Mouse (Mus musculus) heart, embryonic 13.5 days (tissue): ENCODE results near the gene Ptger3. TPM values are rescaled to one million over a fixed set of nuclear protein-coding genes. Genes with fewer than 3 reads are reported as not detected.
A peak's percentile ranks its signal among the peaks of the same experiment; 100 is the strongest.

ENCODE experiments used
- ATAC-seq: fragments of 200-750 bp; cut with Nextera tagmentation; 2 replicates; pipeline ENCODE4 v1.8.0; 2017; ENCODE audit warnings: moderate TSS enrichment; ENCODE audit not compliant: insufficient number of reproducible peaks, low FRiP score, low TSS enrichment; ENCODE audit errors: extremely low read depth
- H3K27ac ChIP-seq: fragments of 300-500 bp; sonication (generic); replicated peaks from 2 replicates; pipeline ENCODE4 v1.5.1; 2015; ENCODE audit warnings: moderate library complexity, mild to moderate bottlenecking, inconsistent platforms
- H3K27me3 ChIP-seq: fragments of 300-500 bp; sonication (generic); replicated peaks from 2 replicates; pipeline ENCODE4 v1.6.1; 2015; ENCODE audit warnings: mild to moderate bottlenecking, inconsistent platforms
- H3K36me3 ChIP-seq: fragments of 300-500 bp; sonication (generic); 2 replicates; pipeline ENCODE4 v1.6.1; 2015; ENCODE audit warnings: mild to moderate bottlenecking, inconsistent platforms
- H3K4me1 ChIP-seq: fragments of 300-500 bp; sonication (generic); 2 replicates; pipeline ENCODE4 v1.6.1; 2015; ENCODE audit warnings: inconsistent platforms
- H3K4me2 ChIP-seq: fragments of 300-500 bp; sonication (generic); 2 replicates; pipeline ENCODE4 v1.6.1; 2015; ENCODE audit warnings: inconsistent platforms, mild to moderate bottlenecking, moderate library complexity
- H3K4me3 ChIP-seq: fragments of 300-500 bp; sonication (generic); 2 replicates; pipeline ENCODE4 v1.5.1; 2015; ENCODE audit warnings: moderate library complexity, mild to moderate bottlenecking, inconsistent platforms
- H3K9ac ChIP-seq: fragments of 300-500 bp; sonication (generic); 2 replicates; pipeline ENCODE4 v1.6.1; 2015; ENCODE audit warnings: inconsistent platforms, mild to moderate bottlenecking, moderate library complexity
- H3K9me3 ChIP-seq: fragments of 300-500 bp; sonication (generic); 2 replicates; pipeline ENCODE4 v1.6.1; 2016; ENCODE audit warnings: inconsistent platforms
- WGBS: fragments of 180-500 bp; shearing (Covaris S2); methylation state at CpG from one replicate; pipeline ENCODE4 v1.1.7; 2015; ENCODE audit warnings: mixed read lengths; 5-methylcytosine and 5-hydroxymethylcytosine counted together
- microRNA counts: library from miRNA; unstranded; fragments of <30 nt; microRNA quantifications from one replicate; lab custom pipeline; 2016
- microRNA-seq: library from miRNA; unstranded; fragments of <30 nt; microRNA quantifications from one replicate; pipeline ENCODE4, GENCODE M21; 2016
- polyA plus RNA-seq: library from polyadenylated mRNA; unstranded; fragments of >200 nt; fragmentation: Nextera tagmentation; extraction: Ambion mirVana; gene quantifications from 2 replicates; pipeline ENCODE4 v1.2.1, GENCODE M21; 2015

Ptger3 gene
- polyA plus RNA-seq, 1 experiment from 2014 or later, result 3.3 TPM

DNA sequence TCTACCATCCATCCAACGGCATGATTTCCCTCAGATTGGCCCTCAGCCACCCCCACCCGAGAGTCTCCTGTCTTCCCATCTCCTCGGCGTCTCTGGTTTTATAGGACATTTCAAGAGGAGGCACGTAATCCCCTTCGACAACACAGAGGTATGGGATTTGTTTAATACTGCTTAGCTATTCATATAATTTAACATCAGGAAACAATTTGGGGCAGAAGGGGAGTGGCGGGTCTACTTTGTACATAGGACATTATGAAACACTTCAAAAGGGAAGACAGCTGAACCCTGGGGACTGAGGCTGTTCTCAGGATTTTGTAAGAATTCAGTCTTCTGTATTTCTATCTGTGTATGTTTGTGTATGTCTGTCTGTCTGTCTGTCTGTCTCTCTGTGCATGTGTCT, 94.9 kb downstream of the Ptger3 start:
- H3K4me3 ChIP-seq, result no peak overlapping the region
- no peak overlapping the region for H3K9ac ChIP-seq
- H3K4me2 ChIP-seq, result no peak overlapping the region
- H3K9me3 ChIP-seq, result no peaks in the 10 kb centered on the region
- no peaks in the 10 kb centered on the region for H3K36me3 ChIP-seq
- WGBS, result 75% methylated on average over 7 of the region's 7 CpGs
- no peak for ATAC-seq
- H3K27me3 ChIP-seq, result 0 out of 2 replicates have a peak, but pooled peaks cover 3% of the 10 kb centered on the region
- H3K4me1 ChIP-seq, result no peaks in the 10 kb centered on the region
- H3K27ac ChIP-seq, result no peak overlapping the region

DNA sequence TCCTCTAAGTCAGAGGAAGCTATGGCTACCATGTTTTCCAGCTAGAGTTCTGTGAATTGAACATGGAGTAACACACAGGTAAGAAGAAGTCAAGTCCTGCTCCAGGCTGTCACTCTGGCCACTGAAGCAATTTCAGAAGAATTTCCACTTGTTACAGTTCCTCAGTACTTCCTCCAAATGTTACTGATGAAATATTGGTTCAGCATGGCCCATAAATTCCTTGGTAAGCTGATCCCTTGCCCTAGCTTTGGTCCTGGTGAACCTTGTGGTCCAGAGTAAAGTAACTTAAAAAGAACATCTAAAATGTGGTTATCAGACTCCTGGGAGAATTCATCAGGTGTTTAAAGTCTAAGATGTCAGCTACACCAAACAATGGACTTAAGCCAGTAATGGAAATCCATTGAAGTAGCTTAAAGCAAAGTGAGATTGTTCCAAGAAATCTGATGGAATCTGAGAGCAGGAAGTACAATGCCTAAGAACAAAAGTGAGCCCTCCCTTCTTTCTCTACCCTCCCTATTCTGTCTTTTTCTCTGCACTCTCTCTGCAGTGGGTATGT, 97.9 kb downstream of the Ptger3 start:
- 0 out of 2 replicates have a peak, but pooled peaks cover 3% of the 10 kb centered on the region for H3K27me3 ChIP-seq
- H3K4me3 ChIP-seq, result no peak overlapping the region
- no peak overlapping the region for H3K27ac ChIP-seq
- ATAC-seq, result no peak
- no peak overlapping the region for H3K9ac ChIP-seq
- H3K9me3 ChIP-seq, result no peaks in the 10 kb centered on the region
- no peaks in the 10 kb centered on the region for H3K36me3 ChIP-seq
- H3K4me1 ChIP-seq, result no peaks in the 10 kb centered on the region
- no peak overlapping the region for H3K4me2 ChIP-seq

DNA sequence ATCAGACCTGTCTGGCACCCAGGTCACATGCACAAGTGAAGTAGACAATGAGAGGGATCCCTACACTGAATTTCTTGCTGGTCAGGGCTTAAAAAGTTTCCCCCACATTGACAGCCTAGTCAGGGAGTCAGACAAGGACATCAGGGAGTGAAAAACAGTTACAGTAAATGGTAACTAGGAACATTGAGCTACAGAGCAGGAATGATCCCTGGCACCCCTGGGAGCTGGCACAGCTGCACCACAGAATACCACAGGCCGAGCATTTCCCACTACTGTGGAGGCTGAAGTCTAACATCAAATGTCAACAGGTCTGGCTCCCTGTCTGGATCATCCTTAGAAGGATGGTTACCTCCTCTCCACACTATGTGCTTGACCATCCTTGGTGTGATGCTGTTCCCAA, 98.8 kb downstream of the Ptger3 start:
- Histone ChIP-seq H3K36me3 (no peaks in the 10 kb centered on the region), H3K4me2 (no peak overlapping the region), H3K27me3 (0 out of 2 replicates have a peak, but pooled peaks cover 3% of the 10 kb centered on the region), H3K9me3 (no peaks in the 10 kb centered on the region), H3K4me1 (no peaks in the 10 kb centered on the region), H3K4me3 (no peak overlapping the region), H3K27ac (no peak overlapping the region), H3K9ac (no peak overlapping the region)
- 54% methylated on average over 1 of the region's 1 CpGs for WGBS
- no peak for ATAC-seq

DNA sequence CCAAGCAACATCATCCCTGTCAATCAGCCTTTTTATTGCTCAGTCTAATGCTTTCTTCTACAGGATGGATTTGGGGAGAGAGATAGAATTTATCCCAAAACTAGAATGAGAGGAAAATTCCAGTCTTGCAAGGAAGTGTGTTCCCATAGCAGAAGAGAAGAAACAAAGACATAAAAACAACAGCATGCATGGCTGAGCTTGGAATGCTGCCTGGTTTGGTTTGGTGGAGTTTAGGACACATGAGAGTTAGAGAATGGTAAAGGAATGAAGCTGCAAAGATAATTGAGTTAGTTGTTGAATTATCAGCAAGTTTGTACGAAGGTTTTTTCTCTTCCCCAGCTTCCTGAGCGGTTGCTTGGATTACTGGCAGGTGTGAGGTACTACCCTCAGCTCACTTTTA, 99.5 kb downstream of the Ptger3 start:
- WGBS, result 54% methylated on average over 2 of the region's 2 CpGs
- H3K27me3 ChIP-seq, result 0 out of 2 replicates have a peak, but pooled peaks cover 3% of the 10 kb centered on the region
- ATAC-seq, result no peak

DNA sequence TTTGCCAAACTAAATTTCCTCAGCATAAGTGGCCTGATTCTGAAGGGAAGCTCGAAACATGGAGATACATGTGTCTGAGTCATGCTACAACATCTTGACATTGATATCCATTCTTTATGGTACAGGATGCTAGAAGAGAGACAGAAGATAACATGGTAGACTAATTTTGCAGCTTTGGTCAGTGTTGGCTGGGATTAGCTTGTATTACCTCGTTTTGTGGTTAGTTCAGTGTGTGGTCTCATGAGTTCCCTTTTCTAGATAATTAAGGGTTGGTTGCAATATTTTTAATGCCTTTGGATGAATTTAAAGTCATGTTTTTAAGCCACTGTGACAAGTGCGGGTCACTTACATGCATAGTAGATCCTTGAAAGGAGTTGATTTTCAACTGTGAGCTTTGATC, 119.4 kb downstream of the Ptger3 start:
- WGBS, result 72% methylated on average over 3 of the region's 3 CpGs
- Histone ChIP-seq H3K27ac (no peak overlapping the region), H3K9ac (no peak overlapping the region), H3K27me3 (no peaks in the 10 kb centered on the region), H3K9me3 (no peaks in the 10 kb centered on the region), H3K36me3 (no peaks in the 10 kb centered on the region), H3K4me2 (no peak overlapping the region), H3K4me3 (no peak overlapping the region), H3K4me1 (no peaks in the 10 kb centered on the region)
- no peak for ATAC-seq

More for the DNA sequence above, 99.5 kb downstream of the Ptger3 start:
- H3K4me3 ChIP-seq, result no peak overlapping the region
- no peaks in the 10 kb centered on the region for H3K4me1 ChIP-seq
- no peaks in the 10 kb centered on the region for H3K36me3 ChIP-seq
- no peak overlapping the region for H3K27ac ChIP-seq
- H3K9me3 ChIP-seq, result no peaks in the 10 kb centered on the region
- no peak overlapping the region for H3K4me2 ChIP-seq
- no peak overlapping the region for H3K9ac ChIP-seq

DNA sequence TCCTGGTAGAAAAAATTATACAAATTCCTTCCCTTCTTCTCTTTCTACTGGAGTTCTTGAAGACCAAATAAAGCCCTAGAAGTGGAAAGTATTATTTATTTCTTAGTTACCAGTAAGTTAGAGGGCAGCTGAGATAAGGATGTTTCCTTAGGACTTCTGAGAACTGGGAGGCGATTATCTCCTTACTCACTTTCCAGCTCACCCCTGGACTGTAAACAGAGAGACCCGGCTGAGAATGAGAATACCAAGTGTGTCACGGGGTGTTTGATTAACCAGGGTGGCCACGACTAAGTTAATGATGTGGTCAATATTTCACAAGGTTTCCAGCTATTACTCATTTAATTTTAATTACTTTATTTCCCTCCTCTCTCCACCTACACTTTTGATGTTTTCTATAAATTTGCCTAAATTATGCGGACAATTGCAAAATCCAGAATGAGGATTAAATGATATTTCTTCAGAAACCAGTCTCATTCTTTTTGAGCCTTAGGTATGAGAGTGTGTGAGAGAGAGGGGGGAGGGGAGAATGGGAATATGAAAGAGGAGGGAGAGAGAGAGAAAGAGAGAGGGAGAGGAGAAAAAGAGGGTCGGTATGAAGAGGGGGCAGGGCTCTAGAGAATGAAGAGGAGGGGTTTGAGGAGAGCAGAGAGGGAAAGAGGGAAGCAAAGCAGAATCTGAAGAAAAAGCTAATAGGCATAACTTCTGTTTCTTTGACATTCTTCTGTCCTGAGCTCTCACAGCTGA, 121.9 kb downstream of the Ptger3 start:
- H3K9ac ChIP-seq, result no peak overlapping the region
- H3K4me3 ChIP-seq, result no peak overlapping the region
- H3K27me3 ChIP-seq, result no peaks in the 10 kb centered on the region
- H3K27ac ChIP-seq, result no peak overlapping the region
- H3K4me1 ChIP-seq, result no peaks in the 10 kb centered on the region
- WGBS, result 37% methylated on average over 6 of the region's 6 CpGs
- H3K36me3 ChIP-seq, result no peaks in the 10 kb centered on the region
- no peak overlapping the region for H3K4me2 ChIP-seq
- no peaks in the 10 kb centered on the region for H3K9me3 ChIP-seq
- no peak for ATAC-seq

MicroRNA genes within 50 kb of the gene (microRNA counts, 519-probe panel; counts per million panel counts)
- 209 counts per million, percentile 61 among the panel's probes with 10 or more counts for microRNA mmu-miR-186 (lab: Ali Mortazavi, UCI)

Small RNA genes within 50 kb of the gene (microRNA-seq; reads per million reads assigned to microRNA genes)
- 385 reads per million, percentile 71 among the genes with 10 or more reads in this experiment for gene Mir186

Other genes starting within 250 kb of the Ptger3 start
- 70.3 and 74.9 TPM in 2 replicates for gene Zranb2, start 32.7 kb upstream of the Ptger3 start, polyA plus RNA-seq